Mouse (Mus musculus) midbrain, postnatal 0 days (tissue): Measurements from ENCODE around the gene Psma6. TPM values are rescaled to one million over a fixed set of nuclear protein-coding genes. Genes with fewer than 3 reads are reported as not detected.

Experiments
- ATAC-seq: fragments of 200-750 bp; cut with Nextera tagmentation; 2 replicates; pipeline ENCODE4 v1.8.0; 2017; ENCODE audit warnings: moderate number of reproducible peaks, mild to moderate bottlenecking, moderate TSS enrichment, moderate library complexity; ENCODE audit not compliant: low FRiP score
- DNase-seq: peaks from one replicate; pipeline ENCODE4 v3.0.0-alpha.2; 2015; ENCODE audit warnings: low spot score
- H3K27ac ChIP-seq: fragments of 300-500 bp; sonication (generic); 2 replicates; pipeline ENCODE4 v1.5.1; 2014; ENCODE audit warnings: low read depth, mild to moderate bottlenecking, low read length, mixed read lengths
- H3K27me3 ChIP-seq: fragments of 300-500 bp; sonication (generic); 2 replicates; pipeline ENCODE4 v1.6.1; 2014; ENCODE audit warnings: low read length, control low read depth, mixed read lengths; ENCODE audit not compliant: insufficient read depth
- H3K36me3 ChIP-seq: fragments of 300-500 bp; sonication (generic); 2 replicates; pipeline ENCODE4 v1.6.1; 2014; ENCODE audit warnings: low read length, control low read depth, mixed read lengths; ENCODE audit not compliant: insufficient read depth
- H3K4me1 ChIP-seq: fragments of 300-500 bp; sonication (generic); 2 replicates; pipeline ENCODE4 v1.6.1; 2014; ENCODE audit warnings: mild to moderate bottlenecking, control low read depth, antibody characterized with exemption, low read length, mixed read lengths; ENCODE audit not compliant: insufficient read depth
- H3K4me2 ChIP-seq: fragments of 300-500 bp; sonication (generic); 2 replicates; pipeline ENCODE4 v1.6.1; 2014; ENCODE audit warnings: low read depth, mild to moderate bottlenecking, low read length, mixed read lengths; ENCODE audit not compliant: poor library complexity, severe bottlenecking
- H3K4me3 ChIP-seq: fragments of 300-500 bp; sonication (generic); 2 replicates; pipeline ENCODE4 v1.5.1; 2014; ENCODE audit warnings: low read depth, mild to moderate bottlenecking, low read length, moderate library complexity
- H3K9ac ChIP-seq: fragments of 300-500 bp; sonication (generic); replicated peaks from 2 replicates; pipeline ENCODE4 v1.6.1; 2014; ENCODE audit warnings: mild to moderate bottlenecking, low read length, moderate library complexity, mixed read lengths; ENCODE audit not compliant: poor library complexity, severe bottlenecking
- H3K9me3 ChIP-seq: fragments of 300-500 bp; sonication (generic); 2 replicates; pipeline ENCODE4 v1.6.1; 2016; ENCODE audit warnings: low read length, control low read depth
- CTCF ChIP-seq: IDR thresholded peaks from 2 replicates; pipeline ENCODE4 v1.5.1; 2016; ENCODE audit warnings: antibody characterized with exemption, mild to moderate bottlenecking
- WGBS: fragments of 180-500 bp; shearing (Covaris S2); extraction: QIAGEN DNeasy Blood & Tissue Kit; methylation state at CpG from one replicate; pipeline ENCODE4 v1.1.7; 2014; 5-methylcytosine and 5-hydroxymethylcytosine counted together
- polyA plus RNA-seq: library from polyadenylated mRNA; unstranded; fragments of >200 nt; fragmentation: Nextera tagmentation; extraction: Ambion mirVana; gene quantifications from 2 replicates; pipeline ENCODE4 v1.2.1, GENCODE M21; 2015
- total RNA-seq: library from RNA; depleted of rRNA; stranded (reverse); fragments of >200 nt; gene quantifications from 2 replicates; pipeline ENCODE4 v1.2.3, GENCODE M21; 2014

Psma6 gene
- total and polyA plus RNA-seq, 2 experiments from 2014 or later: 91.1 to 422 TPM

- H3K27me3 ChIP-seq: no peaks in the 10 kb centered on the region
- H3K27ac ChIP-seq: no peak overlapping the region; the same call in 1 of the 2 replicates
- no peak overlapping the region for H3K9ac ChIP-seq
- no peaks in the 10 kb centered on the region for H3K4me1 ChIP-seq
- TF ChIP-seq CTCF: no peak
- H3K4me3 ChIP-seq: no peak overlapping the region
- no peak for ATAC-seq
- H3K4me2 ChIP-seq: no peak overlapping the region
- no peaks in the 10 kb centered on the region for H3K36me3 ChIP-seq
- no peaks in the 10 kb centered on the region for H3K9me3 ChIP-seq
- DNase-seq: no peak
- WGBS: 51% methylated on average over 5 of the region's 5 CpGs
Observed at GRCm38 (mm10) chr12:55452839-55453238, 68.8 kb downstream of the Psma6 start.

- Histone ChIP-seq H3K4me3 (no peak overlapping the region), H3K27me3 (no peaks in the 10 kb centered on the region), H3K9me3 (no peaks in the 10 kb centered on the region), H3K4me2 (no peak overlapping the region), H3K4me1 (no peaks in the 10 kb centered on the region), H3K27ac (no peak overlapping the region), H3K36me3 (no peaks in the 10 kb centered on the region), H3K9ac (no peak overlapping the region)
- 75% methylated on average over 4 of the region's 4 CpGs for WGBS
- no peak for TF ChIP-seq CTCF
- DNase-seq (no peak), ATAC-seq (no peak)
Observed at GRCm38 (mm10) chr12:55453924-55454323, 69.9 kb downstream of the Psma6 start.

- Histone ChIP-seq H3K4me3 (no peak overlapping the region), H3K27ac (no peak overlapping the region), H3K4me1 (no peaks in the 10 kb centered on the region), H3K27me3 (no peaks in the 10 kb centered on the region), H3K9me3 (no peaks in the 10 kb centered on the region), H3K36me3 (no peaks in the 10 kb centered on the region), H3K9ac (no peak overlapping the region), H3K4me2 (no peak overlapping the region)
- WGBS: 73% methylated on average over 9 of the region's 10 CpGs
- ATAC-seq (no peak), DNase-seq (no peak)
- TF ChIP-seq CTCF: no peak
Observed at GRCm38 (mm10) chr12:55455206-55455605, 71.2 kb downstream of the Psma6 start.

GRCm38 (mm10) chr12:55456136-55456535, 72.1 kb downstream of the Psma6 start:
- Histone ChIP-seq H3K9ac (no peak overlapping the region), H3K4me1 (no peaks in the 10 kb centered on the region), H3K36me3 (no peaks in the 10 kb centered on the region), H3K4me3 (no peak overlapping the region), H3K27me3 (no peaks in the 10 kb centered on the region), H3K27ac (no peak overlapping the region), H3K4me2 (no peak overlapping the region), H3K9me3 (no peaks in the 10 kb centered on the region)
- ATAC-seq (no peak), DNase-seq (no peak)
- 65% methylated on average over 3 of the region's 3 CpGs for WGBS
- TF ChIP-seq CTCF: no peak

- no peaks in the 10 kb centered on the region for H3K4me1 ChIP-seq
- ATAC-seq (no peak), DNase-seq (peak; percentile 32)
- no peaks in the 10 kb centered on the region for H3K36me3 ChIP-seq
- 86% methylated on average over 5 of the region's 5 CpGs for WGBS
- no peaks in the 10 kb centered on the region for H3K9me3 ChIP-seq
- H3K27me3 ChIP-seq: no peaks in the 10 kb centered on the region
- no peak overlapping the region for H3K9ac ChIP-seq
- H3K4me2 ChIP-seq: no peak overlapping the region
- H3K27ac ChIP-seq: no peak overlapping the region
- H3K4me3 ChIP-seq: no peak overlapping the region
- TF ChIP-seq CTCF: no peak
Observed at GRCm38 (mm10) chr12:55456893-55457292, 72.9 kb downstream of the Psma6 start.

- Histone ChIP-seq H3K4me3 (no peak overlapping the region), H3K4me1 (peaks cover 4% of the 10 kb centered on the region; the same call in 1 of the 2 replicates), H3K9ac (no peak overlapping the region), H3K27ac (no peak overlapping the region), H3K27me3 (no peaks in the 10 kb centered on the region), H3K36me3 (no peaks in the 10 kb centered on the region), H3K4me2 (no peak overlapping the region), H3K9me3 (no peaks in the 10 kb centered on the region)
- DNase-seq (no peak), ATAC-seq (no peak)
- 82% methylated on average over 8 of the region's 8 CpGs for WGBS
- TF ChIP-seq CTCF: no peak
Observed at GRCm38 (mm10) chr12:55459739-55460138, 75.7 kb downstream of the Psma6 start.
